Mouse (Mus musculus): ENCODE data around the gene Leo1. TPM values are rescaled to one million over a fixed set of nuclear protein-coding genes. Genes with fewer than 3 reads are reported as not detected.
"Not testable (repeated sequence)": the region's sequence is repeated elsewhere in the genome, so short reads cannot be mapped to it uniquely, and the experiment has no call there.

The Leo1 gene
- total RNA-seq, 4 experiments from 2014 or later = 20.7 to 25.8 (median 22.3) TPM

GRCm38 (mm10) chr9:75477212-75477611 is 35.9 kb downstream of the Leo1 start:
- no peak for DNase-seq

- DNase-seq = no peak
These were observed 37.9 kb downstream of the Leo1 start for GRCm38 (mm10) chr9:75479106-75479725.

- DNase-seq = no peak
These were observed 39.3 kb downstream of the Leo1 start for GRCm38 (mm10) chr9:75480536-75481075.

GRCm38 (mm10) chr9:75485231-75485630 is 43.9 kb downstream of the Leo1 start:
- no peak for DNase-seq

- DNase-seq = not testable (repeated sequence)
These were observed 46.9 kb downstream of the Leo1 start for GRCm38 (mm10) chr9:75488255-75488654.

- no peak for DNase-seq
These were observed 53.2 kb downstream of the Leo1 start for GRCm38 (mm10) chr9:75494407-75495005.

GRCm38 (mm10) chr9:75495945-75496344 is 54.6 kb downstream of the Leo1 start:
- no peak for DNase-seq

GRCm38 (mm10) chr9:75498571-75498970 is 57.2 kb downstream of the Leo1 start:
- DNase-seq = no peak

- DNase-seq = no peak
These were observed 63.0 kb downstream of the Leo1 start for GRCm38 (mm10) chr9:75504311-75504710.

- DNase-seq = no peak
These were observed 70.1 kb downstream of the Leo1 start for GRCm38 (mm10) chr9:75511236-75511939.

GRCm38 (mm10) chr9:75515464-75516113 is 74.3 kb downstream of the Leo1 start:
- DNase-seq = no peak

Other genes with a start within 250 kb of the Leo1 start
- gene Myo5c, start 209.5 kb upstream of the Leo1 start, total RNA-seq (2022) = 1 to 10 TPM; 1.8 to 2.9 (median 2.3) TPM
- 10 to 100 TPM; 56.0 to 79.4 (median 66.8) TPM for gene Gnb5, start 135.2 kb upstream of the Leo1 start, total RNA-seq (2022)
- gene Bcl2l10, start 93.8 kb upstream of the Leo1 start, total RNA-seq (2022) = under 1 TPM in 2 of 4 experiments, not detected in 2; 0.41 to 0.97 TPM
- gene Mapk6, start 31.5 kb upstream of the Leo1 start, total RNA-seq (2022) = 10 to 100 TPM; 31.4 to 49.5 (median 36.9) TPM
- gene Tmod3, start 118.1 kb downstream of the Leo1 start, total RNA-seq (2022) = 10 to 100 TPM; 49.5 to 64.9 (median 56.5) TPM
- 10 to 100 TPM; 11.3 to 23.2 (median 16.8) TPM for gene Tmod2, start 169.8 kb downstream of the Leo1 start, total RNA-seq (2022)
- gene Lysmd2, start 184.2 kb downstream of the Leo1 start, total RNA-seq (2022) = 10 to 100 TPM; 12.8 to 20.1 (median 17.1) TPM
- 10 to 100 TPM; 31.3 to 44.0 (median 31.5) TPM for gene Scg3, start 242.5 kb downstream of the Leo1 start, total RNA-seq (2022)

Data from adrenal gland, adult 8-10 months (tissue).